Mouse (Mus musculus) kidney, postnatal 0 days (tissue): ENCODE data around the gene Ghrhr. TPM values are rescaled to one million over a fixed set of nuclear protein-coding genes. Genes with fewer than 3 reads are reported as not detected.

ENCODE experiments used
- ATAC-seq: fragments of 200-750 bp; cut with Nextera tagmentation; replicated peaks from 2 replicates; pipeline ENCODE4 v1.8.0; 2017; ENCODE audit warnings: low read depth, moderate number of reproducible peaks, moderate TSS enrichment, moderate library complexity; ENCODE audit not compliant: low FRiP score
- DNase-seq: peaks from one replicate; pipeline ENCODE4 v3.0.0-alpha.2; 2016; ENCODE audit warnings: low spot score
- H3K27ac ChIP-seq: fragments of 300-500 bp; sonication (generic); 2 replicates; pipeline ENCODE4 v1.5.1; 2014; ENCODE audit warnings: mild to moderate bottlenecking
- H3K27me3 ChIP-seq: fragments of 300-500 bp; sonication (generic); 2 replicates; pipeline ENCODE4 v1.6.1; 2014; ENCODE audit warnings: low read length, mixed read lengths; ENCODE audit not compliant: insufficient read depth
- H3K36me3 ChIP-seq: fragments of 300-500 bp; sonication (generic); 2 replicates; pipeline ENCODE4 v1.6.1; 2014; ENCODE audit warnings: low read length, mixed read lengths; ENCODE audit not compliant: insufficient read depth
- H3K4me1 ChIP-seq: fragments of 300-500 bp; sonication (generic); replicated peaks from 2 replicates; pipeline ENCODE4 v1.6.1; 2014; ENCODE audit warnings: antibody characterized with exemption, low read length, mixed read lengths; ENCODE audit not compliant: insufficient read depth
- H3K4me2 ChIP-seq: fragments of 300-500 bp; sonication (generic); 2 replicates; pipeline ENCODE4 v1.6.1; 2014; ENCODE audit warnings: mild to moderate bottlenecking, low read length, moderate library complexity, mixed read lengths
- H3K4me3 ChIP-seq: fragments of 300-500 bp; sonication (generic); replicated peaks from 2 replicates; pipeline ENCODE4 v1.5.1; 2014; ENCODE audit warnings: low read depth, low read length
- H3K9ac ChIP-seq: fragments of 300-500 bp; sonication (generic); 2 replicates; pipeline ENCODE4 v1.6.1; 2014; ENCODE audit warnings: low read depth, low read length
- H3K9me3 ChIP-seq: fragments of 300-500 bp; sonication (generic); replicated peaks from 2 replicates; pipeline ENCODE4 v1.6.1; 2016; ENCODE audit warnings: low read length, inconsistent platforms, mixed read lengths
- CTCF ChIP-seq: IDR thresholded peaks from 2 replicates; pipeline ENCODE4 v1.5.1; 2016; ENCODE audit warnings: antibody characterized with exemption, low read depth, mild to moderate bottlenecking, moderate library complexity
- WGBS: fragments of 180-500 bp; shearing (Covaris S2); extraction: QIAGEN DNeasy Blood & Tissue Kit; methylation state at CpG from one replicate; pipeline ENCODE4 v1.1.7; 2014; 5-methylcytosine and 5-hydroxymethylcytosine counted together
- polyA plus RNA-seq: library from polyadenylated mRNA; unstranded; fragments of >200 nt; fragmentation: Nextera tagmentation; extraction: Ambion mirVana; gene quantifications from 2 replicates; pipeline ENCODE4 v1.2.1, GENCODE M21; 2015

Gene Ghrhr
- polyA plus RNA-seq, 1 experiment from 2014 or later, result 0.59 TPM

GRCm38 (mm10) chr6:55396176-55396575 is 20.1 kb downstream of the Ghrhr start:
- WGBS, result 29% methylated on average over 3 of the region's 3 CpGs
- Histone ChIP-seq H3K36me3 (no peaks in the 10 kb centered on the region), H3K27me3 (no peaks in the 10 kb centered on the region), H3K27ac (no peak overlapping the region), H3K4me2 (no peak overlapping the region), H3K9me3 (no peaks in the 10 kb centered on the region), H3K4me1 (no peaks in the 10 kb centered on the region; the same call in 1 of the 2 replicates), H3K4me3 (no peak overlapping the region), H3K9ac (no peak overlapping the region)
- ATAC-seq (peak; percentile 41; the same call in 1 of the 2 replicates), DNase-seq (peak; percentile 92)
- TF ChIP-seq CTCF, result peak; percentile 68

- H3K27me3 ChIP-seq, result no peaks in the 10 kb centered on the region
- no peaks in the 10 kb centered on the region; the same call in 1 of the 2 replicates for H3K4me1 ChIP-seq
- no peak for TF ChIP-seq CTCF
- H3K9me3 ChIP-seq, result no peaks in the 10 kb centered on the region
- no peak overlapping the region for H3K4me3 ChIP-seq
- no peaks in the 10 kb centered on the region for H3K36me3 ChIP-seq
- H3K4me2 ChIP-seq, result no peak overlapping the region
- peak overlapping the region; percentile 47; the same call in 1 of the 2 replicates for H3K27ac ChIP-seq
- WGBS, result 51% methylated on average over 11 of the region's 11 CpGs
- no peak for DNase-seq
- ATAC-seq, result 0 out of 2 replicates have a peak, but pooled peaks have one; percentile 53
- H3K9ac ChIP-seq, result no peak overlapping the region
Measured at GRCm38 (mm10) chr6:55396622-55397041, 20.5 kb downstream of the Ghrhr start.

GRCm38 (mm10) chr6:55398869-55399628 is 23.0 kb downstream of the Ghrhr start:
- WGBS, result 77% methylated on average over 9 of the region's 9 CpGs
- ATAC-seq, result no peak

GRCm38 (mm10) chr6:55399910-55400309 is 23.8 kb downstream of the Ghrhr start:
- DNase-seq (no peak), ATAC-seq (no peak)
- Histone ChIP-seq H3K27me3 (no peaks in the 10 kb centered on the region), H3K9ac (no peak overlapping the region), H3K4me2 (no peak overlapping the region), H3K9me3 (no peaks in the 10 kb centered on the region), H3K36me3 (no peaks in the 10 kb centered on the region), H3K27ac (no peak overlapping the region), H3K4me3 (no peak overlapping the region), H3K4me1 (no peaks in the 10 kb centered on the region; the same call in 1 of the 2 replicates)
- no peak for TF ChIP-seq CTCF
- 62% methylated on average over 5 of the region's 5 CpGs for whole genome bisulfite sequencing

More at GRCm38 (mm10) chr6:55398869-55399628, 23.0 kb downstream of the Ghrhr start:
- Histone ChIP-seq H3K4me2 (no peak overlapping the region), H3K36me3 (no peaks in the 10 kb centered on the region), H3K27ac (no peak overlapping the region), H3K4me1 (no peaks in the 10 kb centered on the region; the same call in 1 of the 2 replicates), H3K9me3 (no peaks in the 10 kb centered on the region), H3K4me3 (no peak overlapping the region), H3K9ac (no peak overlapping the region), H3K27me3 (no peaks in the 10 kb centered on the region)
- TF ChIP-seq CTCF, result no peak
- DNase-seq, result no peak

GRCm38 (mm10) chr6:55402041-55402776 is 26.1 kb downstream of the Ghrhr start:
- Histone ChIP-seq H3K9me3 (no peaks in the 10 kb centered on the region), H3K4me1 (no peaks in the 10 kb centered on the region), H3K9ac (no peak overlapping the region), H3K4me2 (no peak overlapping the region), H3K27ac (no peak overlapping the region), H3K36me3 (no peaks in the 10 kb centered on the region), H3K27me3 (no peaks in the 10 kb centered on the region), H3K4me3 (no peak overlapping the region)
- ATAC-seq (no peak), DNase-seq (no peak)
- 53% methylated on average over 9 of the region's 9 CpGs for WGBS
- no peak for TF ChIP-seq CTCF
